Mouse (Mus musculus) forebrain, embryonic 14.5 days (tissue): ENCODE measurements at regions not wholly inside any gene's neighbourhood (a gene's known extent, or its start where the extent isn't known, plus 50 kb on each side); places are given as distances from the start of the nearest gene placed in this dataset.
A peak's percentile ranks its signal among the peaks of the same experiment; 100 is the strongest.

ENCODE experiments used
- ATAC-seq: fragments of 200-750 bp; cut with Nextera tagmentation; 2 replicates; pipeline ENCODE4 v1.8.0; 2017; ENCODE audit warnings: mild to moderate bottlenecking, moderate library complexity
- DNase-seq: peaks from one replicate; pipeline ENCODE4 v3.0.0-alpha.2; 2015; ENCODE audit warnings: low spot score
- H3K27ac ChIP-seq: fragments of 300-500 bp; sonication (generic); 2 replicates; pipeline ENCODE4 v1.5.1; 2014; ENCODE audit warnings: low read depth, mild to moderate bottlenecking, control low read depth, low read length, moderate library complexity
- H3K27me3 ChIP-seq: fragments of 300-500 bp; sonication (generic); replicated peaks from 2 replicates; pipeline ENCODE4 v1.6.1; 2014; ENCODE audit warnings: low read length, control low read depth, mixed read lengths; ENCODE audit not compliant: control insufficient read depth, insufficient read depth
- H3K36me3 ChIP-seq: fragments of 300-500 bp; sonication (generic); 2 replicates; pipeline ENCODE4 v1.6.1; 2014; ENCODE audit warnings: low read length, control low read depth; ENCODE audit not compliant: control insufficient read depth, insufficient read depth
- H3K4me1 ChIP-seq: fragments of 300-500 bp; sonication (generic); 2 replicates; pipeline ENCODE4 v1.6.1; 2014; ENCODE audit warnings: antibody characterized with exemption, low read length, control low read depth; ENCODE audit not compliant: control insufficient read depth, insufficient read depth
- H3K4me2 ChIP-seq: fragments of 300-500 bp; sonication (generic); 2 replicates; pipeline ENCODE4 v1.6.1; 2014; ENCODE audit warnings: mild to moderate bottlenecking, control low read depth, low read length
- H3K4me3 ChIP-seq: fragments of 300-500 bp; sonication (generic); 2 replicates; pipeline ENCODE4 v1.5.1; 2014; ENCODE audit warnings: low read depth, low read length, control low read depth
- H3K9ac ChIP-seq: fragments of 300-500 bp; sonication (generic); 2 replicates; pipeline ENCODE4 v1.6.1; 2014; ENCODE audit warnings: mild to moderate bottlenecking, low read length, control low read depth, moderate library complexity
- H3K9me3 ChIP-seq: fragments of 300-500 bp; sonication (generic); replicated peaks from 2 replicates; pipeline ENCODE4 v1.6.1; 2016; ENCODE audit warnings: low read length, control low read depth, mixed read lengths; ENCODE audit not compliant: control insufficient read depth
- WGBS: fragments of 180-500 bp; shearing (Covaris S2); extraction: QIAGEN DNeasy Blood & Tissue Kit; methylation state at CpG from one replicate; pipeline ENCODE4 v1.1.7; 2014; 5-methylcytosine and 5-hydroxymethylcytosine counted together

GRCm38 (mm10) chr1:177338466-177339206 is 80.6 kb upstream of the Akt3 start:
- Histone ChIP-seq H3K27me3 (no peaks in the 10 kb centered on the region), H3K9me3 (no peaks in the 10 kb centered on the region), H3K27ac (peak overlapping the region; percentile 83), H3K4me2 (peak overlapping the region; percentile 67), H3K4me3 (peak overlapping the region; percentile 28), H3K36me3 (no peaks in the 10 kb centered on the region), H3K9ac (peak overlapping the region; percentile 61), H3K4me1 (peaks cover 3% of the 10 kb centered on the region; the same call in 1 of the 2 replicates)
- peak; percentile 93 for ATAC-seq
- DNase-seq, result peak; percentile 86
- 2% methylated on average over 32 of the region's 32 CpGs for WGBS

- H3K9ac ChIP-seq, result no peak overlapping the region
- no peaks in the 10 kb centered on the region for H3K36me3 ChIP-seq
- DNase-seq, result no peak
- ATAC-seq, result no peak
- H3K9me3 ChIP-seq, result no peaks in the 10 kb centered on the region
- peaks cover 3% of the 10 kb centered on the region; the same call in 1 of the 2 replicates for H3K4me1 ChIP-seq
- H3K27me3 ChIP-seq, result no peaks in the 10 kb centered on the region
- H3K27ac ChIP-seq, result peak overlapping the region; percentile 83; the same call in 1 of the 2 replicates
- H3K4me3 ChIP-seq, result no peak overlapping the region
- H3K4me2 ChIP-seq, result no peak overlapping the region
These were observed 79.8 kb upstream of the Akt3 start for GRCm38 (mm10) chr1:177337756-177338155.

GRCm38 (mm10) chr1:177337141-177337540 is 79.1 kb upstream of the Akt3 start:
- no peak overlapping the region for H3K9ac ChIP-seq
- no peak for DNase-seq
- WGBS, result 94% methylated on average over 4 of the region's 4 CpGs

GRCm38 (mm10) chr1:177336436-177336835 is 78.4 kb upstream of the Akt3 start:
- H3K9ac ChIP-seq, result no peak overlapping the region
- DNase-seq (no peak), ATAC-seq (no peak)
- H3K36me3 ChIP-seq, result no peaks in the 10 kb centered on the region
- peaks cover 3% of the 10 kb centered on the region; the same call in 1 of the 2 replicates for H3K4me1 ChIP-seq
- H3K9me3 ChIP-seq, result no peaks in the 10 kb centered on the region
- no peak overlapping the region for H3K27ac ChIP-seq
- no peak overlapping the region for H3K4me3 ChIP-seq
- H3K27me3 ChIP-seq, result no peaks in the 10 kb centered on the region
- WGBS, result 91% methylated on average over 2 of the region's 2 CpGs
- no peak overlapping the region for H3K4me2 ChIP-seq

More at GRCm38 (mm10) chr1:177337141-177337540, 79.1 kb upstream of the Akt3 start:
- no peaks in the 10 kb centered on the region for H3K9me3 ChIP-seq
- no peak overlapping the region for H3K4me2 ChIP-seq
- no peak overlapping the region for H3K27ac ChIP-seq
- no peak overlapping the region for H3K4me3 ChIP-seq
- H3K36me3 ChIP-seq, result no peaks in the 10 kb centered on the region
- peaks cover 3% of the 10 kb centered on the region; the same call in 1 of the 2 replicates for H3K4me1 ChIP-seq
- H3K27me3 ChIP-seq, result no peaks in the 10 kb centered on the region
- no peak for ATAC-seq

- H3K4me3 ChIP-seq, result no peak overlapping the region
- no peaks in the 10 kb centered on the region for H3K9me3 ChIP-seq
- H3K9ac ChIP-seq, result no peak overlapping the region
- ATAC-seq (no peak), DNase-seq (no peak)
- no peak overlapping the region for H3K27ac ChIP-seq
- H3K27me3 ChIP-seq, result no peaks in the 10 kb centered on the region
- H3K4me1 ChIP-seq, result peaks cover 3% of the 10 kb centered on the region; the same call in 1 of the 2 replicates
- no peak overlapping the region for H3K4me2 ChIP-seq
- no peaks in the 10 kb centered on the region for H3K36me3 ChIP-seq
- WGBS, result 94% methylated on average over 6 of the region's 6 CpGs
These were observed 78.0 kb upstream of the Akt3 start for GRCm38 (mm10) chr1:177335961-177336360.

GRCm38 (mm10) chr1:177323366-177323765 is 65.4 kb upstream of the Akt3 start:
- 23% methylated on average over 4 of the region's 4 CpGs for WGBS
- no peak for DNase-seq
- peak overlapping the region; percentile 43; the same call in 1 of the 2 replicates for H3K4me3 ChIP-seq

GRCm38 (mm10) chr1:177322745-177323299 is 64.8 kb upstream of the Akt3 start:
- Histone ChIP-seq H3K27ac (peak overlapping the region; percentile 63), H3K4me2 (peak overlapping the region; percentile 82), H3K9me3 (no peaks in the 10 kb centered on the region), H3K4me1 (peaks cover 6% of the 10 kb centered on the region), H3K36me3 (no peaks in the 10 kb centered on the region), H3K27me3 (no peaks in the 10 kb centered on the region), H3K9ac (peak overlapping the region; percentile 71), H3K4me3 (peak overlapping the region; percentile 43)
- DNase-seq, result peak; percentile 71
- ATAC-seq, result peak; percentile 89
- under 1% methylated on average over 39 of the region's 40 CpGs for WGBS

More at GRCm38 (mm10) chr1:177323366-177323765, 65.4 kb upstream of the Akt3 start:
- H3K9me3 ChIP-seq, result no peaks in the 10 kb centered on the region
- H3K9ac ChIP-seq, result peak overlapping the region; percentile 71; the same call in 1 of the 2 replicates
- H3K36me3 ChIP-seq, result no peaks in the 10 kb centered on the region
- no peak for ATAC-seq
- H3K27me3 ChIP-seq, result no peaks in the 10 kb centered on the region
- H3K27ac ChIP-seq, result peak overlapping the region; percentile 63; the same call in 1 of the 2 replicates
- H3K4me1 ChIP-seq, result peaks cover 6% of the 10 kb centered on the region
- peak overlapping the region; percentile 82 for H3K4me2 ChIP-seq

- peak overlapping the region; percentile 71 for H3K9ac ChIP-seq
- no peaks in the 10 kb centered on the region for H3K27me3 ChIP-seq
- DNase-seq (peak; percentile 34), ATAC-seq (peak; percentile 70)
- peak overlapping the region; percentile 82 for H3K4me2 ChIP-seq
- H3K9me3 ChIP-seq, result no peaks in the 10 kb centered on the region
- WGBS, result 3% methylated on average over 6 of the region's 6 CpGs
- no peaks in the 10 kb centered on the region for H3K36me3 ChIP-seq
- H3K4me1 ChIP-seq, result peaks cover 6% of the 10 kb centered on the region
- H3K27ac ChIP-seq, result peak overlapping the region; percentile 63; the same call in 1 of the 2 replicates
- peak overlapping the region; percentile 43 for H3K4me3 ChIP-seq
These were observed 64.3 kb upstream of the Akt3 start for GRCm38 (mm10) chr1:177322307-177322685.
